Comparison of ENCODE assay signal across 16 mouse cellular contexts in the genomic region with DNA sequence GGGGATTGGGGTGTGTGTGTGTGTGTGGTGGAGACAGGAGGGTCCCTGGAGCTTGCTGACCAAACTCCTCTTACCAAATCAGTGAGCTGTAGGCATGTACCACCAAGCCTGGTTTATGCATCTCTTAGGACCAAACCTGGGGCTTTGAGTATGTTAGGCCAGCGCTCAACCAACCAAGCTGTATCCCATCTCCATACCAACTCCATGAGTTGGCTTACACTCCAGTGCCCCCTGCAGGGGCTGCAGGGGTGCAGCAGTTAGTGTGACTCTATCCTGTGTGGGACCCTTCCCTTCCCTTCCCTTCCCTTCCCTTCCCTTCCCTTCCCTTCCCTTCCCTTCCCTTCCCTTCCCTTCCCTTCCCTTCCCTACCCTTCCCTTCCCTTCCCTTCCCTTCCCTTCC. TPM values are rescaled to one million over a fixed set of nuclear protein-coding genes. Genes with fewer than 3 reads are reported as not detected.
A peak's percentile ranks its signal among the peaks of the same experiment; 100 is the strongest.
DNase-seq lines count a peak whose midpoint lies in the region; ATAC-seq and TF ChIP-seq lines count a peak whose summit lies in the region.
"Had no signal": no experiment of that assay in that cellular context is flagged by ENCODE, and none has a peak within 500 bp of the region (broad histone marks: within the 10 kb centered on the region; RNA-seq: fewer than 3 reads in every experiment).

No protein-coding gene starts in this region.

- no peak for ATAC-seq in stomach, postnatal 0 days (ENCODE audit: low FRiP score, low TSS enrichment)

- peak; percentile 25 for TF ChIP-seq CTCF in left cerebral cortex, adult 2 months (IDR thresholded peaks at IDR 0.05)
- TF ChIP-seq CTCF in thymus, adult 2 months (IDR thresholded peaks at IDR 0.05; ENCODE audit: borderline replicate concordance, control insufficient read depth, extremely low read depth, insufficient read depth, low read length, poor library complexity) = peak; percentile 47; the same call in 1 of the 2 replicates
- TF ChIP-seq CTCF in stomach, postnatal 0 days (IDR thresholded peaks at IDR 0.05; ENCODE audit: low read depth) = peak; percentile 56

- no peak for TF ChIP-seq EP300 in stomach, postnatal 0 days (optimal IDR thresholded peaks at IDR 0.05)

- WGBS in thymus, adult 2 months = 80% methylated on average over 1 of the region's 1 CpGs
- WGBS in stomach, postnatal 0 days = 93% methylated on average over 1 of the region's 1 CpGs

- H3K9me3 ChIP-seq in stomach, postnatal 0 days (ENCODE audit: control insufficient read depth, low read length) = no peaks in the 10 kb centered on the region
- H3K9me3 ChIP-seq: embryonic facial prominence, embryonic 13.5 days; forebrain, embryonic 12.5 days; heart, embryonic 12.5 days; hindbrain, embryonic 15.5 days; kidney, embryonic 15.5 days had no signal

- intact Hi-C loops in left cerebral cortex, adult 2 months (cut with DNase I) = no loop called here

- DNase-seq in left cerebral cortex, adult 2 months (ENCODE audit: extremely low spot score in 1 of 2, low spot score in 2 of 2) = no peak
- DNase-seq in left cerebral cortex, adult 9 months (ENCODE audit: low spot score in 2 of 2) = no peak
- peak; percentile 25 for DNase-seq in thymus, adult 2 months
- no peak for DNase-seq in thymus, postnatal 14 days
- peak; percentile 43 for DNase-seq in T-cell, adult 2 months (ENCODE audit: low spot score)
- no peak for DNase-seq in stomach, postnatal 0 days (ENCODE audit: low spot score)
- no peak for DNase-seq in MN1 (ENCODE audit: low spot score)
- DNase-seq: adrenal gland, adult 2 months; cerebellum, postnatal 14 days; lung, postnatal 14 days; right cerebral cortex, postnatal 14 days had no signal

- no peak overlapping the region for H3K27ac ChIP-seq in left cerebral cortex, adult 2 months
- no peak overlapping the region for H3K27ac ChIP-seq in thymus, adult 2 months (ENCODE audit: control insufficient read depth, insufficient read depth, low read length)
- no peak overlapping the region for H3K27ac ChIP-seq in stomach, postnatal 0 days (replicated peaks)
- H3K27ac ChIP-seq: embryonic facial prominence, embryonic 13.5 days; forebrain, embryonic 12.5 days; hindbrain, embryonic 15.5 days; kidney, embryonic 15.5 days had no signal

- TF ChIP-seq POLR2A in thymus, adult 2 months (IDR thresholded peaks at IDR 0.05; ENCODE audit: control insufficient read depth, extremely low read depth, insufficient read depth, low read length, poor library complexity) = no peak

- no peaks in the 10 kb centered on the region for H3K4me1 ChIP-seq in thymus, adult 2 months (replicated peaks; ENCODE audit: control insufficient read depth, insufficient read depth, low read length)
- no peaks in the 10 kb centered on the region for H3K4me1 ChIP-seq in stomach, postnatal 0 days (replicated peaks; ENCODE audit: control insufficient read depth, insufficient read depth)
- H3K4me1 ChIP-seq: forebrain, embryonic 12.5 days; heart, embryonic 12.5 days; hindbrain, embryonic 15.5 days; kidney, embryonic 15.5 days had no signal

- no peaks in the 10 kb centered on the region for H3K36me3 ChIP-seq in thymus, adult 2 months (ENCODE audit: control insufficient read depth, insufficient read depth, low read length)
- no peaks in the 10 kb centered on the region for H3K36me3 ChIP-seq in stomach, postnatal 0 days (ENCODE audit: control insufficient read depth, insufficient read depth, low read length)
- H3K36me3 ChIP-seq: embryonic facial prominence, embryonic 13.5 days; forebrain, embryonic 12.5 days; heart, embryonic 12.5 days; hindbrain, embryonic 15.5 days; kidney, embryonic 15.5 days had no signal

- H3K27me3 ChIP-seq in thymus, adult 2 months (ENCODE audit: control insufficient read depth, insufficient read depth, low read length) = no peaks in the 10 kb centered on the region
- H3K27me3 ChIP-seq in stomach, postnatal 0 days (ENCODE audit: control insufficient read depth, insufficient read depth, low read length) = no peaks in the 10 kb centered on the region
- H3K27me3 ChIP-seq: embryonic facial prominence, embryonic 13.5 days; forebrain, embryonic 12.5 days; hindbrain, embryonic 15.5 days; kidney, embryonic 15.5 days had no signal

- no peak overlapping the region for H3K4me2 ChIP-seq in stomach, postnatal 0 days (replicated peaks; ENCODE audit: low read depth)
- H3K4me2 ChIP-seq: embryonic facial prominence, embryonic 13.5 days; forebrain, embryonic 12.5 days; heart, embryonic 12.5 days; hindbrain, embryonic 15.5 days; kidney, embryonic 15.5 days had no signal

- no peak overlapping the region for H3K9ac ChIP-seq in stomach, postnatal 0 days (ENCODE audit: low read length)
- H3K9ac ChIP-seq: embryonic facial prominence, embryonic 13.5 days; forebrain, embryonic 12.5 days; heart, embryonic 12.5 days; hindbrain, embryonic 15.5 days; kidney, embryonic 15.5 days had no signal

- no peak overlapping the region for H3K4me3 ChIP-seq in left cerebral cortex, adult 2 months
- H3K4me3 ChIP-seq in thymus, adult 2 months (ENCODE audit: control insufficient read depth, insufficient read depth, low read length) = no peak overlapping the region
- H3K4me3 ChIP-seq in stomach, postnatal 0 days (ENCODE audit: low read depth, low read length) = no peak overlapping the region
- H3K4me3 ChIP-seq: embryonic facial prominence, embryonic 13.5 days; forebrain, embryonic 12.5 days; heart, embryonic 12.5 days; hindbrain, embryonic 15.5 days; kidney, embryonic 15.5 days had no signal

RNA-seq across cellular contexts. Expression of a gene that starts 16.6 kb away (rescaled TPM):
- total RNA-seq in left cerebral cortex, adult 2 months (2021) = 10 to 100 TPM; 87.8 to 89.8 TPM
- polyA plus RNA-seq in thymus, adult 2 months (2012; rRNA removed) = 95.0 and 98.5 TPM in 2 replicates
- polyA plus RNA-seq in stomach, postnatal 0 days (2015; fragmentation: Nextera tagmentation; extraction: Ambion mirVana) = 30.4 and 34.0 TPM in 2 replicates

RNA-seq across cellular contexts. Expression of a gene that starts 19.6 kb away (rescaled TPM):
- total RNA-seq in left cerebral cortex, adult 2 months (2021) = 100 to 1,000 TPM; 319 to 335 TPM
- polyA plus RNA-seq in thymus, adult 2 months (2012; rRNA removed) = 0.50 and 0.58 TPM in 2 replicates
- 0.44 and 0.67 TPM in 2 replicates for polyA plus RNA-seq in stomach, postnatal 0 days (2015; fragmentation: Nextera tagmentation; extraction: Ambion mirVana)

RNA-seq across cellular contexts. Expression of a gene that starts 39.8 kb away (rescaled TPM):
- total RNA-seq in left cerebral cortex, adult 2 months (2021) = 10 to 100 TPM; 25.2 to 31.0 TPM
- 67.3 and 68.6 TPM in 2 replicates for polyA plus RNA-seq in thymus, adult 2 months (2012; rRNA removed)
- 12.7 and 12.9 TPM in 2 replicates for polyA plus RNA-seq in stomach, postnatal 0 days (2015; fragmentation: Nextera tagmentation; extraction: Ambion mirVana)

RNA-seq across cellular contexts. Expression of a gene that starts 55.4 kb away (rescaled TPM):
- 1 to 10 TPM; 6.5 to 7.2 TPM for total RNA-seq in left cerebral cortex, adult 2 months (2021)
- 99.6 and 101 TPM in 2 replicates for polyA plus RNA-seq in thymus, adult 2 months (2012; rRNA removed)
- 70.6 and 73.8 TPM in 2 replicates for polyA plus RNA-seq in stomach, postnatal 0 days (2015; fragmentation: Nextera tagmentation; extraction: Ambion mirVana)

Comparison
In these comparisons a context has a peak if more than half of its experiments do, and no peak if none do; other contexts are left out.
1. DNase-seq: peak in thymus, adult 2 months (single experiment) and T-cell, adult 2 months (single experiment); none in left cerebral cortex, adult 2 months (0 of 2), left cerebral cortex, adult 9 months (0 of 2), thymus, postnatal 14 days (single experiment), stomach, postnatal 0 days (single experiment) and MN1 (single experiment).
2. Peak in every context shown above with its lines, with median percentiles within 50 percentile points of each other: CTCF ChIP-seq.